Mouse (Mus musculus) left cerebral cortex, postnatal 14 days (tissue): ENCODE measurements at regions not wholly inside any gene's neighbourhood (a gene's known extent, or its start where the extent isn't known, plus 50 kb on each side); places are given as distances from the start of the nearest gene placed in this dataset.
A peak's percentile ranks its signal among the peaks of the same experiment; 100 is the strongest.

Source experiments
- DNase-seq, 2 experiments: peaks; one replicate each; pipeline ENCODE4 v3.0.0; 2021 to 2022; ENCODE audit warnings: low spot score in 2 of 2, mixed read lengths in 1 of 2
- intact Hi-C: fragments of 180-260 bp; cut with DNase I; formaldehyde crosslinking; loops from one replicate; pipeline ENCODE4 v1.15.1; 2025

DNA sequence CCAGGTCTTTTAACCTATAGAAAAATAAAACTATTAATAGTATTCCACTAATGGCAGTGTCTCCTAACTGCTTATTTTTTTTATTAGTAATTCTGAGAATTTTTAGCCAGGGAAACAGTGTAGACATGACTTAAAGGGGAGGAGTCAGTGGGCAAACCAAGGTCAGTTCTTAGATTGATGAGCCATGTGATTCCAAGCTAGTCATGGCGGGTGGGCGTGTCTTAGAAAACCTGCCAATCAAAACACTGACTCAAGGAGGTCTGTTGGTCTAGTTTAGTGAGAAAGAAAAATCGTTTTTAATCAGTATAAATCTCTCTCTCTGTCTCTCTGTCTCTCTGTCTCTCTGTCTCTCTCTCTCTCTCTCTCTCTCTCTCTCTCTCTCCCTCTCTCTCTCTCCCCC lies 225.3 kb upstream of the Gcfc2 start:
- intact Hi-C loops, result no loop called here
- DNase-seq, result no peak

GRCm38 (mm10) chr6:81714867-81715266 lies 208.6 kb upstream of the Gcfc2 start:
- intact Hi-C loops, result no loop called here
- DNase-seq, result peak in 1 of 2 experiments; percentile 10

DNA sequence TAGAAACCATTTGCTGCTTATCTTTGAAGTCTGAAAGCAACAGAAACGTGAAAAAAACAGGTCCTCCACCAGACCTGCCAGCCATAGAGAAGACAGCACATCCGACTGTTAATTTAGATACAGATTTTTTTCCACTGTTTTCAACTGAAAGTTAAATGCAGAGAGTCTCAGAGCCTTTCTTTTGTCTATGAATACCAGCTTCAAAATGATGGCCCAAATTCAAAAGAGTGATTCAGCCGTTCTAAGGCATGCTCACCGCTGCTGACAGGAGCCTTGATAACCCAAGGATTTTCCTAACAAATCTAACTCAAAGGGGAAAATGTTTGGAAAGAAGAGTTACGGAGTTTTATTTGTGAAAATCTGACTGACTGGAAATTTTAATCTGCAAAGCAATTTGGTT lies 207.1 kb upstream of the Gcfc2 start:
- intact Hi-C loops, result no loop called here
- DNase-seq, result no peak

DNA sequence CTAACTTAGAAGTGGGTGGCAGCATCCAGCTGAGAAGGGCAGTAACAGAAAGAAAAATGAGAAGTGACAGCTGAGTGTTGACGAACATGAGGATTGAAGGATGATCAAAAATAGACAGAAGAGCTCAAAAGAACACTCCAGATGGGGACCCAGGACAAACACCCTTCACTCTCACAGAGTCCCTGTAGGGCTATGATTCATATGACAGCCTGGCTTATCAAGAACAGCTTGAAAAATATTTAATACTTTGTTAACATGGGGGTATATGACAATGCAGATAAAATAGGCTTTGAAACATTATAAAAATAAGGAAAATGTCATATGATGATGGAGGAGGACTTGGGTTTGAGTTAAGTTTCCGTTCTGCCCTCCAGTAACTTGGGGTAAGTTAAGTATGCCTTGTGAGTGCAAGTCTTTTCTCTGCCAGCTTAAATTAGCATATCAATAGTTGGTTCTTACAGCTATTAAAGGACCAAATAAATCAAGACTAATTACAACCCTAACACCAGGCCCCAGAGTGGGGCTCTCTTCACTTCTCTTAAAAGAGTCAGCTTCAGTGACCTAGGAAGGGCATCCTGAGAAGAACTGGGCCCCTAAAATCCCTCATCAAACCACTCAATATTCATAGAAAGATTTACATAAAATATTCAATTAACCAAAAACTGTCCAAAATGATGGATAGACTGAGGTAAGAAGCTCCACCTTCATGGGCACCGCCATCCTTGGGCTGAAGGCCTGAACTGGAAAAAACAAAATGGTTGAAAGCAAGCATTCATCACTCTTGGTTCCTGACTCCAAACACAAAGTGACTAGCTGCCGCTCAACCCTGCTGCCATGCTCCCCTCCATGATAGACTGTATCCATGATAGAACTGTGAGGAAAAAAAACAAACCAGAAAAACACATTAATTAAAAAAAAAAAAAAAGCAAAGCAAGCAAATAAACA lies 198.6 kb upstream of the Gcfc2 start:
- no peak for DNase-seq
- intact Hi-C loops, result no loop called here

DNA sequence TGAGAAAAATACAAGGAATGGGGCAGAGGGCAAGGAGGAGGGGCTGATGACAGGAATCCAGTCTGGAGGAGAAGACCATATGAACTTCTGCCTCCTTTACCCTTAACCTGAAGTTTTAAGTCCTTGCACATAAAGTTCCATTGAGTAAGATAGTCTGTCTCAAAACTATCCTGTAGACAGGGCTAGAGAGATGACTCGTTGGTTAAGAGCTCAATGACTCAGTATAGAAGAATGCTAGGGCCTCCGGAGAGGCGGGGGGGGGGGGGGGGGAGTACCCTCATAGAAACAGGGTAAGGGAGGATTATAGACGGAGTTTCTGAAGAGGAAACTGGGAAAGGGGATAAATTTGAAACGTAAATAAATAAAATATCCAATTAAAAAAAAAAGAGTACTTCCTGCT lies 191.8 kb upstream of the Gcfc2 start:
- no peak for DNase-seq
- intact Hi-C loops, result no loop called here

GRCm38 (mm10) chr6:81733527-81733926 lies 189.9 kb upstream of the Gcfc2 start:
- intact Hi-C loops, result no loop called here
- no peak for DNase-seq

DNA sequence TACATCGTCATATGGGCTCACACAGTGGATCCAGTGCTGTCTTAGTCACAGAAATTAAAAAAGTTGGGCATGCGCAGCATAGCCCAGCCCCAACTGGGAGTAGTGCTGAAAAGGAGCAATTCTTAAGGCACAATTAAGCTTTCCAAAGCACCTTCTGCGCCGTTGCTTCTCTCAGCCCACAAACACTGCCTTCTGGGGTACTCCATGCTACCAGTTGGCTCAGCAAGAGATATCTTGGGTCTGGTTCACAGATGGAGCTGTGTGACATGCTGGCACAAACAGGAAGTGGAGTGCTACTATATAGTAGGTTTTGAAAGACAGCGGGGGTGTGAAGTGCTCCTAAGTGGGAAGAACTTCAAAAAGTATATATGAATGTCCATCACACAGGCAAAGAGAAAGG lies 185.0 kb upstream of the Gcfc2 start:
- DNase-seq, result peak; percentile 40 to 73
- intact Hi-C loops, result no loop called here

GRCm38 (mm10) chr6:81749681-81750080 lies 173.8 kb upstream of the Gcfc2 start:
- intact Hi-C loops, result no loop called here
- DNase-seq, result no peak

GRCm38 (mm10) chr6:81751631-81752030 lies 171.8 kb upstream of the Gcfc2 start:
- intact Hi-C loops, result no loop called here

DNA sequence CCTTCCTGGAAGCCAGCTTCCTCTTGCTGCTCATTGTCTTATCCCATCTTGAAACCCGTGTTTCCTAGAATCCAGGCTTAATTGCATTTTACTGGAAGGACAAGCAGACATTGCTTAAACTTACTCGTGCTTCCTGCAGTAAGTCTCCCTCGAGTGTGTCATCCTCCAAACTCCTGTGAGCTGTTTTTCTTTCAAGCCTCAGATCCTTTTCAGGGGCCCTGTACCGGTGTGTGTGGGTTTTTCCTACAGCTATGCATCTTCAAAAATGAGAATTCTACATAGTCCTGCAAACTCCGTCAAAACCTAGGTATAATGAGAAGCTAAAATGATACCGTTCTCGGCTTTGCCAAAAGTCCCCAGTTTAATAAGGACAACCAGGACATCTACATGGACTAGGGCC lies 167.2 kb upstream of the Gcfc2 start:
- no peak for DNase-seq
- intact Hi-C loops, result no loop called here

More at GRCm38 (mm10) chr6:81751631-81752030, 171.8 kb upstream of the Gcfc2 start:
- no peak for DNase-seq

GRCm38 (mm10) chr6:81758876-81759275 lies 164.6 kb upstream of the Gcfc2 start:
- intact Hi-C loops, result no loop called here
- no peak for DNase-seq

DNA sequence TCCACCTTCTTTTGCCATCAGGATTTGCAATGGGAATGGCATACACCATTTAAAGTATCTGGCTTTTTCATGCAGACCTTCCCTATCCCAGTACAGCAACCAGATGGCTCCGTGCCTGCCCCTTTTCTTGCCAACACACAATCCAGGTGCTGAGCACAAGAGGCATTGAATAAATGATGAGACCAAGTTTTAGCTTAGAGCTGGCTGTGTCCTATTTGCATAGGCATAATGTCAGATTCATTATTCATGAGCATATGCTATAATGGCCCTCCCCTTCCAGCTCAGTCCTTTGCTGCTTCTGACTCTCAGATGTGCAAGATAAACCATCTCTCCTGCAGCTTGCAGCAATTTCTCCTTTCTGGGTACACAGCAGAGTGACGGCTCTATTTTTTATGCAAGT lies 163.3 kb upstream of the Gcfc2 start:
- DNase-seq, result no peak
- intact Hi-C loops, result loop anchor here (10.0 kb wide), 1 partner anchor 1735 kb away; no protein-coding TSS in a partner anchor

GRCm38 (mm10) chr6:81765831-81766230 lies 157.6 kb upstream of the Gcfc2 start:
- no peak for DNase-seq
- intact Hi-C loops, result loop anchor here (10.0 kb wide), 1 partner anchor 1741 kb away; no protein-coding TSS in a partner anchor

DNA sequence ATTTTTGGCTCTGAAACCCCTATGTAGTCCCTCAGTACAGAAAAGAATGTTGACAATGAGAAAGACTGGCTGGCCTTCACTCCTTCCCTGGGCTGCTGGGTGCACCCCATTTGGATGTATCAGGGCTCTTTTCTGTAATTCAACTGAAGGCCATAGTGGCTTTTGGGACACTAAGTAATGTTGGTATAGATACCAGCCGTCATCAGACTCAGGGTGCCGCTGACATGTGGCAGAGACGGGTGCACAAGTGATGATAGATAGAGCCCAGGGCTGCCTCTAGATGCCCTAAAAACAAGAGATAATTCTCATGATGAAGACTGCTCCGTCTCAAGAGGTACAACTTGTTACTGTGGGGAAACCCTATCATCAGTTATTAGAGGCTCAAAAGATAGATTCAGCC lies 156.7 kb upstream of the Gcfc2 start:
- no peak for DNase-seq
- intact Hi-C loops, result loop anchor here (10.0 kb wide), 1 partner anchor 1742 kb away; no protein-coding TSS in a partner anchor

DNA sequence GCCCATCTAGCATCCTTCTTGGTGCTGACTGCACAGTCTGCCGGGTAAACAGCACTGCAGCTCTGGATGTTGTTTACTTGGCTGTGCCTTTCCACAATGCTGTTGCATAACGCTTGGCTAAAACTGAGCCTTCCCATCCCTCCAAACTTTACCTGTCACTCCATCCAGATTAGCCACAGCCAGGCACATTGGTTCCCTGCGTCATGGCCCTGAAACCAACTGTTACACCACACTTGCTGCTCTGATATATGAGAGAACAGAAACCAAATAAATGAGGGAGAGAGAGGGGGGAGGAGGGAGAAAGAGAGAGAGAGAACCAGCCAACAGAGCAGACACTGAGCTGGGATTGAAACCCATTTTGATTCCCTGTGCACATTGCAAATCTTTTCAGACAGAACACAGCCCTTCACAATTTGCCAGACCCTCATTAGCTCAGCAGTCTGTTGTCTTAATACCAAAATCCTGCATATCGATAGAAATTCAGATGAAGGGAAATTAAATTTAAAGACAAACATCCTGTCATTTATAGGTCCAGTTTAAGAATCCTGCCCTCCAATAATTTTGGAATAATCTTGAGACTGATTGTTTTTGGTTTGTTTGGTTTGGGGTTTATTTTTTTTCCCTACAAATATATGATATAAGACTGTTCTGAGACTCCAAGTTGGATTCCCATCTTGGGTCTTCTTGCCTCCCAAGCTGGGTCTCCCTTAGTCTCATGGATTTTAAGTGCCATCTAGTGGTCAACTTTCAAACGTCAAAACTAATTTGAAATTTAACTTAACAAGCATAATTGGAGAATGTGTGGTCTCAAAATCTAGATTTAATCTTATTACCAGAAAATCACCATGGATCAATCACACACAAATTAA lies 154.6 kb upstream of the Gcfc2 start:
- peak in 1 of 2 experiments; percentile 74 for DNase-seq
- intact Hi-C loops, result loop anchor here (10.0 kb wide), 1 partner anchor 1744 kb away; no protein-coding TSS in a partner anchor

GRCm38 (mm10) chr6:81770301-81770700 lies 153.2 kb upstream of the Gcfc2 start:
- intact Hi-C loops, result no loop called here
- DNase-seq, result no peak

- intact Hi-C loops, result no loop called here
- DNase-seq, result no peak
These were observed 151.6 kb upstream of the Gcfc2 start for GRCm38 (mm10) chr6:81771862-81772261.

DNA sequence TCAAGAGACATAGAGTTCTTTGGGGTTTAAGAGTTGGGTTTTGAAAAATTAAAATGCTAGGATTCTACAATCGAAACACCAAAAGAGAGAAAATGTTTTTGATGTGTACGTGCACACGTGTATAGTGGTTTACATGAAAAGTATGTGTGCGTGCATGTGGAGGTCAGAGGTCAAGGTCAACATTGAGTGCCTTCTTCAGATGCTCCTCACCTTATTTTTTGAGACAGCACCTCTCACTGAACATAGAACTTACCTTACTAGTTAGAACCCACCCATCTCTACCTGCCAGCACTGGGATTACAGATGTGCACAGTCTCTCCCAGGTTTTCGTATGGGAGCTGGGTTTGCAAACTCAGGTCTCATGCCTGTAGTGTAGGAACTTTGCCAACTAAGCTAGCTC lies 141.3 kb upstream of the Gcfc2 start:
- DNase-seq, result no peak
- intact Hi-C loops, result no loop called here

- DNase-seq, result peak in 1 of 2 experiments; percentile 67
- intact Hi-C loops, result no loop called here
These were observed 140.5 kb upstream of the Gcfc2 start for GRCm38 (mm10) chr6:81782815-81783435.

GRCm38 (mm10) chr6:81795281-81795680 lies 128.2 kb upstream of the Gcfc2 start:
- intact Hi-C loops, result no loop called here
- DNase-seq, result no peak
